Mouse (Mus musculus) right cerebral cortex, postnatal 36 days (tissue): ENCODE measurements around the gene Srrm1.
A peak's percentile ranks its signal among the peaks of the same experiment; 100 is the strongest.
"Not testable (repeated sequence)": the region's sequence is repeated elsewhere in the genome, so short reads cannot be mapped to it uniquely, and the experiment has no call there.

Source experiments
- DNase-seq, 2 experiments: peaks; one replicate each; pipeline ENCODE4 v3.0.0; 2022; ENCODE audit warnings: low spot score in 2 of 2, mixed read lengths in 1 of 2

The Srrm1 gene

DNA sequence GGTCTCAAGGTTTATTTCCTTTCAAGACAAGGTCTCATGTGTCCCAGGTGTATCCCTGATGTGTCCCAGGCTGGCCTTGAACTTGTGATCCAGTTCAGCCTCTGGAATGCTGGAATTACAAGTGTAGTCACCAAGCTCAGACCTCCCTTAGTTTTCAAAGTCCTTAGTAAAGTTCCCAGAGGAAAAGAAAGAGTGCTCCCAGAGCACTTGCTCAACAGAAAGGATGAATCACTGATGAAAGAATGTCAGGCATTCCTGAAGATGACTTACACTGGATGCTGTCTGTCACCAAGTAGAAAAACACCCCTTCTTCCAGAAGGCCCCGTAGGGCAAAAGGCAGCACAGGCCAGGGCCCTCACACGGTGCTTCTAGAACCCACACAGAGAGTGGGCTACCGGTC, 52.0 kb downstream of the Srrm1 start:
- no peak for DNase-seq

DNA sequence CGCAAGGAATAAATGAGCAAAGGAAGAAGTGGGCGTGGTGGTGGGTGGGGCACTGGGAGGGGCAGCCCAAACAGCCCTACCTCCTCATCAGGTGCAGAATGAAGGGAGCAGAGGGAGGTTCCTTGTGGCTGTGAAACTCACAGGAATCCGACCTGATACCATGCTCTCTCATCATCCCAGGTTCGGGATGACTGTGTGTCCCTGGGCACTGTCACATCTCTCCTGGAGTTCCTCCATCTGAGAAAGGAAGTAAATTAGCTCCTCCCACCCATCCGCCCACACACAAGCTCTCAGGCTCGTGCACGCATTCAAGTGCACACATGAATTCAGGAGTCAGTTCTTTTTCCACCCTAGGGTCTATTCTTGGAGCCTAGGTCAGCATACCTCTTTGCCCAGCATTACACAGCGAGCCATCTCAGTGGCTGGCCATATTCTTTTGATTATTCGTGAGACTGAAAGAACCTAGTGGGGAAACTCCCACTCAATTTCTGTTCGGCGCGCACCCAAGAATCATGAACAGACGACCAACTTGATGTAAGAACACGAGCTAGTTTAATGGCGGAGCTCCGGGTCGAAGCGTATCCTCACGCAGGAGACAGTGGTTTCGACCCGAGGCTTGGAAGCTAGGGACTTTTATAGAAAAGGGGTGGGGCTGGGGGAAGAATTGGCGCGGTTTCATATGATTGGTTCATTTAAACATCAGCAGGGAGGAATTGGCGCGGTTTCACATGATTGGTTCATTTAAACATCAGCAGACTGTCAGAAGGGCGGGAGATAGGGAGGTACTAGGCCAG, 52.7 kb downstream of the Srrm1 start:
- no peak for DNase-seq

DNA sequence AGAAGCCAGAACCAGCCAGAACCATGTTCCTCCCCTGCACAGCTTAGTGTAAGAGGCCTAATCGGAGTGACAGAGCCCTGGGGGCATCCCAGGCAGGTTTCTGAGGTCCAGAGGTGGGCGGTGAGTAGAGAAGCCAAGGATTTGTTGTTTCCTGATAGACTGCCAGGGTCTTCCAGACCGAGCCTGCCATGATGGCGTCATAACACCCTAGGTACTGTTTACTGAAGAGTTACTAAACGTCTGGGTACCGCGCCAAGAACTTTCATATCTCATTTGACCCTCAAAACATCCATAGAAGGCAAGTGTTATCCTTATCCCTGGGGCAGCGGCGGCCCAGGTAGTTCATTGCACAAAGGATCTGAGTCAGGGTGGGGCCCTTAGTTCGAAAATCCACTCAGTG, 54.4 kb downstream of the Srrm1 start:
- no peak for DNase-seq

- peak; percentile 58 to 63 for DNase-seq
Measured at GRCm38 (mm10) chr4:135297931-135298546, 55.1 kb downstream of the Srrm1 start.

- no peak for DNase-seq
Measured at GRCm38 (mm10) chr4:135297146-135297545, 56.0 kb downstream of the Srrm1 start.

GRCm38 (mm10) chr4:135296565-135296964, 56.6 kb downstream of the Srrm1 start:
- DNase-seq, result no peak

- DNase-seq, result no peak
Measured at GRCm38 (mm10) chr4:135293813-135294212, 59.3 kb downstream of the Srrm1 start.

DNA sequence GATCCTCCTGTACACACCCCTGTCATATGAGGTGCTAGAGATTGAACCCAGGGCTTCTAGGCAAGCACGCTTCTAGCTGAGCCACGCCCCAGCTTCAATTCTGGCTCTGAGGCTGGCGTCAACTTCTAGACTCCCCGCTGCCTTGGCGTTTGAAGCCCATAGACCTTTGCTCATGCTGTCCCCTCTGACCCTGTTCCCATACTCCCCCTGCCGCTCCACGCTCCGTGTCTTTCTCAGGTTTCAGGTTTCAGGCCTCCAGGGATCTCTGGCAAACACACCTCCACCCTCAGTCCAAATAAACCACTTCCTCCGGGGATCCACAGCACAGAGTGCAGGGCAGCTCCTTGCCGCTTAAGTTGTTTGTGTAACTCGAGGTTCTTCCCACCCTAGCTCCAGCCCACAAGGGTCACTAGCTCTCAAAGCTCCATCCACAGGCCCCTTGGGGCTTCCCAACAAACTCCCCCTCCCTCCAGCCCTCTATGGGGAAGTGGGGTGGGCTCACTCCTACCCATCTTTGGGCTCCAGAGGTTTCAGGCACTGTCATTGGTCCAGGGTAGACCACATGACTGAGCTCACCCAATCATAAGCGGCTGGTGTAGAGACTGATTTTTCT, 60.5 kb downstream of the Srrm1 start:
- no peak for DNase-seq

GRCm38 (mm10) chr4:135291841-135292240, 61.3 kb downstream of the Srrm1 start:
- no peak for DNase-seq

DNA sequence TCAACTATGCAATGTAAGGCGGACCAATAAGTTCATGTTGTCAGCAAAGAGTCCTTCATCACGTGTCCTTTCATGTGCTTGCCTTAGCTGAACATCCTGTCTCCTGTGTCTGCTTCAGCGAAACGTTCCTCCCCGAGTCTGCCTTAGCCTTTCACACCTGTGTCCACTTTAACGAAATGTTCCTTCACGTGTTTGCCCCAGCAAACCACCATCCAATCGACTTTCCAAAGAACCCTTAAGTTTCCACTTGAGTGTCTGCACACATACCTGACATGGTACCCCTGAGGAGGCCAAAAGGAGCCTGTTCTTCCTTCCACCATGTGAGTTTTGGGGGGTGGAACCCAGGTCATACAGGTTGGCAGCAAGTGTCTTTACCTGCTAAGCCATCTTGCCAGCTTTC, 61.9 kb downstream of the Srrm1 start:
- no peak for DNase-seq

- no peak for DNase-seq
Measured at GRCm38 (mm10) chr4:135287975-135288374, 65.1 kb downstream of the Srrm1 start.

GRCm38 (mm10) chr4:135286833-135287395, 66.2 kb downstream of the Srrm1 start:
- DNase-seq, result no peak

- DNase-seq, result no peak
Measured at GRCm38 (mm10) chr4:135286033-135286622, 67.0 kb downstream of the Srrm1 start.

DNA sequence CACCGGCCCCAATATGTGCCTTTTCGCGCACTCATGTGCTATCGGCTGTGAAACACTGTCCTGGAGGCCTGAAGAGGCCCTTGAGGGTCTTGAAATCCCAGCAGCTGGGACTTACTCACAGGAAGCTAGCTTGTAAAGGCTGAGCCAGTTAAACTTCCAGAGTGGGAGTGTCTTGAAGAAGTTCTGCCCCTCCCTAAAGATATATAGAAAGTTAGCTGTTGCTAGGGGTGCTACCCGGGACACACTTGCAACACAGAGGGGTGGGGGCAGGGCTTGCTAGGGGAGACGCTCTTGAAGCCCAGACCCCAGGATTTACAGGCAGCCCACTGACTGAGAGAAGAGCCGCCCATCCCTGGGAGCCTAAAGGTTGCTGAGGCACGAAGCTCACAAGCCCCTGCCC, 67.7 kb downstream of the Srrm1 start:
- no peak for DNase-seq

- DNase-seq, result no peak
Measured at GRCm38 (mm10) chr4:135283875-135284274, 69.2 kb downstream of the Srrm1 start.

GRCm38 (mm10) chr4:135283417-135283816, 69.7 kb downstream of the Srrm1 start:
- no peak for DNase-seq

DNA sequence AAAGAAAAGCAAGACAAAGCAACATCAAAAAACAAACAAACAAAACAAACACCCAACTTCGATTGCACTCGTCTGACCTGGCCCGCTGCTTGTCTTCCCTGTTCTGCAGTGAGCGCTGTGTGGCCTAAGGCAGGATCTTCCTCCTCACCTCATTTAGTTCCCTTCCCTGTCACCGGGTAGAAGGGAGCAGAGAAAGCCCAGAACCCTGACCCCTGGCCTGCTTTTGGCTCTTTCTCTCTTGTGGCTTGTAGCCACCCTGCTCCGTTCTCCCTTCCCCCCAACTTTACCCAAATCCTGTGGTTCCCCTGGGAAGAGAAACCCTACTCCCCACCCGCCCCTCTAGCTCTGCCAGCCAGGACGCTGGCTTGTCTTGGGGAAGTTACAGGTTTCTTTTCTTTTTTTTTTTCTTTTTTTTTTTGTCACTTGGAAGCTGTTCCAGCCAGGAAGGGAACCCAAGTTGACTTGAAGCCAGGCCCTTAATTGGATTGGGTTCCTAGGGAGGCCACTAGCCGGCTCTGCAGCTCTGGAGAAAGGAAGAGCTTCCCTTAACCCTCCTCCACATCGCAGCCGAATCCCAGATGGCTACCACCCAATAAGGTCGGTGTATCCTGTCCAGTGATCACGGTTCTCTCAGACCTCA, 70.3 kb downstream of the Srrm1 start:
- DNase-seq, result no peak

- DNase-seq, result not testable (repeated sequence)
Measured at GRCm38 (mm10) chr4:135280016-135280415, 73.1 kb downstream of the Srrm1 start.

DNA sequence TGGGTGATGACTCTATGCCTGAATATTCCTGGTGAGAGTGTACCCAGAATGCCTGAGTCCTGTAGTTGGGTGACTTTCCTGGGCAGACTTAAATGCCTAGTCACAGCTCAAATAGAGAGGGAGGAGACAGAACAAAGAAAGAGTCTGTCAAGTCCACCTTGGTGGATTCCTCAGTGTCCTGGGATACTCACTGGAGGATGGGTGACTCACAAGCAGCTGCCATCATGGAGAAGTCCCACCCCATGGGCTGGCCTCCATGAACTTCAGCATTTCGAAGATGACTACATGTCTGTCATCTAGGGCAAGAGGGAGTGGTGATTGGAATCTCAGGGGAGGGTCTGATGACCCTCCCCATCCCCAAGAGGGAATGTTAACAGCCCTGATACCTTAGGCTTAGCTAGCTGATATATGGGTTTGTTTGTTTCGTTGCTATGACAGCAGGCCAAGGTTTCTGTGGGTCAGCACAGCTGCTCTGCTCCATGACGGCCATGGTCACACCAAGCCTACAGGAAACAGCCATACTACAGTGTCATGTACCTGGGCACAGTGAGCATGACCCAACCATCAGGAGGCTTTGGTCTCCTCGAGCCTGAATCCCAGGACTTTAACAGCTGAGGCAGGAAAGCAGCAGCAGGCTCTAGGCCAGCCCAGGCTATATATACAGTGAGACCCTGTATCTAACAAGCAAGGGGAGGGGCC, 76.3 kb downstream of the Srrm1 start:
- DNase-seq, result no peak

- DNase-seq, result no peak
Measured at GRCm38 (mm10) chr4:135274761-135275160, 78.4 kb downstream of the Srrm1 start.

- no peak for DNase-seq
Measured at GRCm38 (mm10) chr4:135273307-135273682, 79.8 kb downstream of the Srrm1 start.
